Mouse (Mus musculus) myocyte (in vitro differentiated cells): Measurements from ENCODE around the gene Trim41. TPM values are rescaled to one million over a fixed set of nuclear protein-coding genes. Genes with fewer than 3 reads are reported as not detected.

Source experiments
- H3K27me3 ChIP-seq: one replicate; pipeline ENCODE4 v1.6.1; 2011; ENCODE audit not compliant: control insufficient read depth, insufficient read depth, insufficient read length
- H3K36me3 ChIP-seq: one replicate; pipeline ENCODE4 v1.6.1; 2011; ENCODE audit not compliant: control insufficient read depth, insufficient read depth
- H3K4me2 ChIP-seq: one replicate; pipeline ENCODE4 v1.6.1; 2011; ENCODE audit warnings: low read depth, control low read depth
- H3K4me3 ChIP-seq: one replicate; pipeline ENCODE4 v1.5.1; 2011; ENCODE audit warnings: mild to moderate bottlenecking, control low read depth, moderate library complexity
- H3K79me2 ChIP-seq: one replicate; pipeline ENCODE4 v1.6.1; 2011; ENCODE audit not compliant: control insufficient read depth, insufficient read depth
- H3ac ChIP-seq: one replicate; pipeline ENCODE4 v1.6.1; 2011; ENCODE audit not compliant: control insufficient read depth, insufficient read length
- CEBPB ChIP-seq: IDR thresholded peaks from 2 replicates; pipeline ENCODE4 v1.6.1; 2011; ENCODE audit warnings: mild to moderate bottlenecking, moderate library complexity; ENCODE audit not compliant: poor library complexity, insufficient read depth, severe bottlenecking
- E2F4 ChIP-seq: IDR thresholded peaks from one replicate; pipeline ENCODE4 v1.6.1; 2011; ENCODE audit warnings: mild to moderate bottlenecking, control low read depth, moderate library complexity; ENCODE audit not compliant: insufficient read depth
- MAX ChIP-seq: IDR thresholded peaks from one replicate; pipeline ENCODE4 v1.6.1; 2011; ENCODE audit warnings: low read depth, mild to moderate bottlenecking, control low read depth
- MYOD1 ChIP-seq, 3 experiments: IDR thresholded peaks; one replicate each; pipeline ENCODE4 v1.6.1; 2011; ENCODE audit warnings: control low read depth in 2 of 3, low read depth in 2 of 3, mild to moderate bottlenecking in 2 of 3, moderate library complexity in 1 of 3; ENCODE audit not compliant: insufficient read length in 2 of 3, control insufficient read depth in 1 of 3
- MYOG ChIP-seq, 3 experiments: IDR thresholded peaks; one replicate each; pipeline ENCODE4 v1.6.1; 2011; ENCODE audit warnings: control low read depth in 2 of 3, low read depth in 2 of 3, mild to moderate bottlenecking in 2 of 3; ENCODE audit not compliant: insufficient read length in 2 of 3, control insufficient read depth in 1 of 3, insufficient read depth in 1 of 3
- POLR2A ChIP-seq: IDR thresholded peaks from one replicate; pipeline ENCODE4 v1.6.1; 2011; ENCODE audit warnings: low read depth, mild to moderate bottlenecking, control low read depth, moderate library complexity; ENCODE audit not compliant: insufficient read length
- POLR2AphosphoS2 ChIP-seq: IDR thresholded peaks from one replicate; pipeline ENCODE4 v1.6.1; 2011; ENCODE audit warnings: low read depth, control low read depth; ENCODE audit not compliant: insufficient read length
- REST ChIP-seq: IDR thresholded peaks from one replicate; pipeline ENCODE4 v1.6.1; 2011; ENCODE audit warnings: mild to moderate bottlenecking, control low read depth, moderate library complexity; ENCODE audit not compliant: insufficient read depth, insufficient read length
- SRF ChIP-seq: IDR thresholded peaks from one replicate; pipeline ENCODE4 v1.6.1; 2011; ENCODE audit warnings: low read depth; ENCODE audit not compliant: control insufficient read depth, insufficient read length
- TCF12 ChIP-seq: IDR thresholded peaks from one replicate; pipeline ENCODE4 v1.6.1; 2011; ENCODE audit warnings: mild to moderate bottlenecking, control low read depth; ENCODE audit not compliant: poor library complexity, insufficient read depth, severe bottlenecking
- TCF3 ChIP-seq: IDR thresholded peaks from one replicate; pipeline ENCODE4 v1.6.1; 2011; ENCODE audit warnings: low read depth, control low read depth; ENCODE audit not compliant: insufficient read length
- USF1 ChIP-seq: IDR thresholded peaks from one replicate; pipeline ENCODE4 v1.6.1; 2011; ENCODE audit warnings: low read depth, mild to moderate bottlenecking, control low read depth, moderate library complexity
- polyA plus RNA-seq: library from polyadenylated mRNA; unstranded; fragments of >200 nt; fragmentation: generic; extraction: Trizol; gene quantifications from one replicate; pipeline ENCODE4 v1.2.1, GENCODE M21; 2012; ENCODE audit warnings: missing spikeins

Trim41 gene
- polyA plus RNA-seq = 31.3 TPM

GRCm38 (mm10) chr11:48816800-48817665 is at the start of gene Trim41:
TSS of gene Trim41 (minus strand) at chr11:48817353.
- Histone ChIP-seq H3K4me2 (peak within 1 kb of the TSS; percentile 91), H3K4me3 (peak within 1 kb of the TSS; percentile 79), H3K27me3 (no peaks in the 10 kb centered on the region), H3K36me3 (peaks cover 4% of the 10 kb centered on the region), H3K79me2 (peaks cover 36% of the 10 kb centered on the region), H3ac (peak within 1 kb of the TSS; percentile 74)
- peak in 1 of 3 experiments; percentile 52 for TF ChIP-seq MYOG (IDR thresholded peaks at IDR 0.05; ENCODE audit: control insufficient read depth in 1 of 3, insufficient read depth in 1 of 3, insufficient read length in 2 of 3, low read depth in 2 of 3)
- TF ChIP-seq REST = peak; percentile 44
- peak; percentile 94 for TF ChIP-seq POLR2AphosphoS2
- TF ChIP-seq TCF12 = no peak
- TF ChIP-seq SRF = peak; percentile 48
- TF ChIP-seq E2F4 = no peak
- peak in 1 of 3 experiments; percentile 38 for TF ChIP-seq MYOD1 (IDR thresholded peaks at IDR 0.05; ENCODE audit: control insufficient read depth in 1 of 3, insufficient read length in 2 of 3, low read depth in 2 of 3)
- peak; percentile 78 for TF ChIP-seq POLR2A

DNA sequence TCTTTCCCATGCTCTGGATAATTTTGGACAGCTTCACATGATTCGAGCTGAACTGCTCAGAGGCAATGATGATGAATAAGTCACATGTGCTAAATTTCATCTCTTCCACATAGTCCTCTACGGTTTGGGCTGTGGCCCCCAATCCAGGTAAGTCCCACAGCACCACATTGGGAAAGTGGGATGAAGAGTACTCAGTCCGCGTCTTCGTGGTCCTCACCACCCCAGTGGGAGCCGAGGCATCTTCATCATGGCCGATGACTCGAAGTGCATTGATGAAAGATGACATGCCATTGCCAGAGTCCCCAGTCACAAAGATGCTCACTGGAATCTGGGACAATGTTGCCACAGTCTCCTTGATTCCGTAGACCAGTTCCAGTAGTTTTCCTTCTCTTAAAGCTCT is 49.3 kb upstream of the Trim41 start:
- Histone ChIP-seq H3K4me2 (no peak overlapping the region), H3K79me2 (peaks cover 21% of the 10 kb centered on the region), H3K27me3 (no peaks in the 10 kb centered on the region), H3K4me3 (no peak overlapping the region), H3K36me3 (peaks cover 14% of the 10 kb centered on the region), H3ac (no peak overlapping the region)
- no peak for TF ChIP-seq MYOD1 (IDR thresholded peaks at IDR 0.05; ENCODE audit: control insufficient read depth in 1 of 3, insufficient read length in 2 of 3, low read depth in 2 of 3)
- no peak for TF ChIP-seq SRF

GRCm38 (mm10) chr11:48863808-48864207 is 46.7 kb upstream of the Trim41 start:
- no peaks in the 10 kb centered on the region for H3K27me3 ChIP-seq
- no peak overlapping the region for H3ac ChIP-seq
- peaks cover 5% of the 10 kb centered on the region for H3K79me2 ChIP-seq
- H3K4me3 ChIP-seq = no peak overlapping the region
- H3K36me3 ChIP-seq = peaks cover 14% of the 10 kb centered on the region
- no peak overlapping the region for H3K4me2 ChIP-seq
- TF ChIP-seq REST = no peak
- no peak for TF ChIP-seq MAX
- no peak for TF ChIP-seq SRF
- TF ChIP-seq POLR2A = no peak
- TF ChIP-seq E2F4 = no peak
- no peak for TF ChIP-seq MYOD1 (IDR thresholded peaks at IDR 0.05; ENCODE audit: control insufficient read depth in 1 of 3, insufficient read length in 2 of 3, low read depth in 2 of 3)

GRCm38 (mm10) chr11:48862784-48863319 is 45.7 kb upstream of the Trim41 start:
- Histone ChIP-seq H3ac (no peak overlapping the region), H3K4me3 (no peak overlapping the region), H3K79me2 (no peaks in the 10 kb centered on the region), H3K27me3 (no peaks in the 10 kb centered on the region), H3K36me3 (peaks cover 14% of the 10 kb centered on the region), H3K4me2 (no peak overlapping the region)
- TF ChIP-seq E2F4 = no peak
- no peak for TF ChIP-seq POLR2AphosphoS2
- no peak for TF ChIP-seq SRF
- TF ChIP-seq MYOD1 (IDR thresholded peaks at IDR 0.05; ENCODE audit: control insufficient read depth in 1 of 3, insufficient read length in 2 of 3, low read depth in 2 of 3) = no peak
- TF ChIP-seq MYOG (IDR thresholded peaks at IDR 0.05; ENCODE audit: control insufficient read depth in 1 of 3, insufficient read depth in 1 of 3, insufficient read length in 2 of 3, low read depth in 2 of 3) = no peak
- no peak for TF ChIP-seq MAX
- TF ChIP-seq POLR2A = no peak
- no peak for TF ChIP-seq TCF12
- TF ChIP-seq CEBPB = no peak
- no peak for TF ChIP-seq TCF3
- TF ChIP-seq REST = no peak

DNA sequence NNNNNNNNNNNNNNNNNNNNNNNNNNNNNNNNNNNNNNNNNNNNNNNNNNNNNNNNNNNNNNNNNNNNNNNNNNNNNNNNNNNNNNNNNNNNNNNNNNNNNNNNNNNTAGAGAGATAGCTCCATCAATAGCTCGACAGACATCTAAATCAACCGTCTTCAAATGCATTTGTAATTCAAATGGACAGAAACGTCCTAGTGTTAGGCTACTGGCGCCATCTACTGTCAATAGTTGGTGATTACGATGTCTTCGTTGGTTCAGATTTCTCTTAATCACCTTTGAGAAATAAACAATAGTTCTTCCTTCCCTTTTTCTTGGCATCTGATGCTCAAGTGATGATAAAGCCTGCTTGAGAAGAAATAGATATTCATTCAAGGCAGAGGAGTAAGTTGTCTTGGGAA is 41.9 kb upstream of the Trim41 start:
- Histone ChIP-seq H3K36me3 (no peaks in the 10 kb centered on the region), H3K4me3 (peak overlapping the region; percentile 53), H3K27me3 (no peaks in the 10 kb centered on the region), H3K79me2 (no peaks in the 10 kb centered on the region), H3ac (no peak overlapping the region), H3K4me2 (peak overlapping the region; percentile 75)
- no peak for TF ChIP-seq TCF12
- TF ChIP-seq POLR2A = no peak
- TF ChIP-seq USF1 = no peak
- TF ChIP-seq POLR2AphosphoS2 = no peak
- TF ChIP-seq SRF = no peak
- TF ChIP-seq MYOG (IDR thresholded peaks at IDR 0.05; ENCODE audit: control insufficient read depth in 1 of 3, insufficient read depth in 1 of 3, insufficient read length in 2 of 3, low read depth in 2 of 3) = no peak
- no peak for TF ChIP-seq E2F4
- TF ChIP-seq CEBPB = no peak
- TF ChIP-seq MAX = no peak
